Comparison of ENCODE assay signal across 25 mouse cellular contexts in genomic region chr5:4577179-4577578, GRCm38 (mm10).
"Had no signal": no experiment of that assay in that cellular context is flagged by ENCODE, and none has a peak within 500 bp of the region (broad histone marks: within the 10 kb centered on the region; RNA-seq: fewer than 3 reads in every experiment).

No protein-coding gene starts in this region.

- H3K9me3 ChIP-seq: limb, embryonic 10.5 days; limb, embryonic 13.5 days; liver, embryonic 12.5 days; liver, embryonic 15.5 days; lung, embryonic 15.5 days; midbrain, embryonic 10.5 days; midbrain, embryonic 13.5 days; neural tube, embryonic 12.5 days; neural tube, embryonic 15.5 days; stomach, embryonic 15.5 days had no signal

- DNase-seq: kidney, adult 8-10 months; kidney, postnatal 14 days; kidney, postnatal 4 days; liver; lung, adult 18-20 months; lung, postnatal 10 days; lung, postnatal 36 days; right cerebral cortex, adult 18-20 months; right cerebral cortex, postnatal 14 days; right cerebral cortex, postnatal 4 days; spleen, adult 18-20 months; thymus, adult 18-20 months; thymus, postnatal 14 days; thymus, postnatal 4 days had no signal

- H3K4me2 ChIP-seq: limb, embryonic 13.5 days; liver, embryonic 12.5 days; liver, embryonic 15.5 days; lung, embryonic 15.5 days; midbrain, embryonic 13.5 days; neural tube, embryonic 12.5 days; neural tube, embryonic 15.5 days; stomach, embryonic 15.5 days had no signal

- H3K4me1 ChIP-seq: limb, embryonic 10.5 days; limb, embryonic 13.5 days; liver, embryonic 12.5 days; liver, embryonic 15.5 days; lung, embryonic 15.5 days; megakaryocyte, embryonic 14.5 days; midbrain, embryonic 10.5 days; neural tube, embryonic 12.5 days; neural tube, embryonic 15.5 days; stomach, embryonic 15.5 days had no signal

- H3K4me3 ChIP-seq: limb, embryonic 10.5 days; limb, embryonic 13.5 days; liver, embryonic 12.5 days; liver, embryonic 15.5 days; lung, embryonic 15.5 days; megakaryocyte, embryonic 14.5 days; midbrain, embryonic 10.5 days; midbrain, embryonic 13.5 days; neural tube, embryonic 12.5 days; neural tube, embryonic 15.5 days; stomach, embryonic 15.5 days had no signal

- H3K27me3 ChIP-seq: limb, embryonic 13.5 days; liver, embryonic 12.5 days; liver, embryonic 15.5 days; lung, embryonic 15.5 days; megakaryocyte, embryonic 14.5 days; midbrain, embryonic 13.5 days; neural tube, embryonic 12.5 days; neural tube, embryonic 15.5 days; stomach, embryonic 15.5 days had no signal

- H3K27ac ChIP-seq: limb, embryonic 10.5 days; limb, embryonic 13.5 days; liver, embryonic 12.5 days; liver, embryonic 15.5 days; lung, embryonic 15.5 days; midbrain, embryonic 10.5 days; midbrain, embryonic 13.5 days; neural tube, embryonic 12.5 days; neural tube, embryonic 15.5 days; stomach, embryonic 15.5 days had no signal

- ATAC-seq: liver, embryonic 12.5 days; midbrain, embryonic 13.5 days had no signal

- H3K36me3 ChIP-seq: limb, embryonic 10.5 days; limb, embryonic 13.5 days; liver, embryonic 12.5 days; liver, embryonic 15.5 days; lung, embryonic 15.5 days; midbrain, embryonic 10.5 days; midbrain, embryonic 13.5 days; neural tube, embryonic 12.5 days; neural tube, embryonic 15.5 days; stomach, embryonic 15.5 days had no signal

- H3K9ac ChIP-seq: limb, embryonic 13.5 days; liver, embryonic 12.5 days; liver, embryonic 15.5 days; lung, embryonic 15.5 days; midbrain, embryonic 13.5 days; neural tube, embryonic 12.5 days; neural tube, embryonic 15.5 days; stomach, embryonic 15.5 days had no signal
